Mouse (Mus musculus): ENCODE measurements at regions not wholly inside any gene's neighbourhood (a gene's known extent, or its start where the extent isn't known, plus 50 kb on each side); places are given as distances from the start of the nearest gene placed in this dataset.

DNA sequence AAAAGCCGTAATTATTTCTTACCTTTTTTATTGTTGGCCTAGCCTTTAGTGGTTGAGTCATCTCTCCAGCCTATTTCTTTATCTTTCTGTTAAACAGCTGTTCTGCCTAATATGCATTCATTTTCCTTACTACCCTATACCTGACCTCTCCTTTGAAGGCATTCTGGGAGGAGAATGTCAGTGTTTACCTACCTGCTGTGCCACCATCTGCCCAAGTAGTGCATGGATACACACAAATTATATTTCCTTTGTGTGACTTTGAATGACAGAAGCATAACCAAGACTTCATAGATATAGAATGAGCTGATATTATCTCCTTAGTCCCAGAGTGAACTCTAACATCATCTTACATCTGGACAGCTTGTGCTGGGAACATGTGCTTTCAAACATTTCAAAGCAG is 293.5 kb upstream of the Tom1l1 start:
- H3K9me3 ChIP-seq (ENCODE audit: control insufficient read depth, low read length), result no peaks in the 10 kb centered on the region
- no peak overlapping the region for H3K4me3 ChIP-seq (ENCODE audit: low read length)
- no peaks in the 10 kb centered on the region for H3K4me1 ChIP-seq (ENCODE audit: control insufficient read depth, insufficient read depth, low read length)
- 0 out of 2 replicates have a peak, but pooled peaks have one; percentile 36 for ATAC-seq
- no peaks in the 10 kb centered on the region for H3K36me3 ChIP-seq (ENCODE audit: control insufficient read depth, insufficient read depth, low read length)
- 65% methylated on average over 1 of the region's 1 CpGs for WGBS
- no peaks in the 10 kb centered on the region for H3K27me3 ChIP-seq (replicated peaks; ENCODE audit: control insufficient read depth, insufficient read depth, low read length)
- H3K27ac ChIP-seq (ENCODE audit: low read length), result no peak overlapping the region
- H3K9ac ChIP-seq (ENCODE audit: low read depth, low read length), result no peak overlapping the region
- H3K4me2 ChIP-seq (ENCODE audit: low read depth, low read length), result no peak overlapping the region

DNA sequence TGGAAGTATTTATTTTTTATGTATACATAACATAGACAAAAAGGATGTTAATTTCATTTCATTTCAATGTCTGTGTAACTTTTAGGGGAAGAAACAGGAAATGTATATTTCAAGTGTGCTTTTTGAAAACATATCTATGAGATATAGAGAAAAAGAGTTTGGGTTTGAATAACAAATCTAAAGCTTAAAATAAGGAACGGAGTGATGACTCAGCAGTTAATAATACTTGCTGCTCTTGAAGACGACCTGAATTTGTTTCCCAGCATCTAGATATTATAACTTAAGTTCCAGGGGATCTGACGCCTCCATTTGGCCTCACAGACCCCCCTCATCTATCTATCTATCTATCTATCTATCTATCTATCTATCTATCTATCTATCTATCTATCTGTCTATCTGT is 290.1 kb upstream of the Tom1l1 start:
- H3K27me3 ChIP-seq (replicated peaks; ENCODE audit: control insufficient read depth, insufficient read depth, low read length), result no peaks in the 10 kb centered on the region
- WGBS, result 74% methylated on average over 3 of the region's 3 CpGs
- H3K4me3 ChIP-seq (ENCODE audit: low read length), result no peak overlapping the region
- H3K4me2 ChIP-seq (ENCODE audit: low read depth, low read length), result no peak overlapping the region
- H3K9me3 ChIP-seq (ENCODE audit: control insufficient read depth, low read length), result no peaks in the 10 kb centered on the region
- no peak for ATAC-seq
- no peaks in the 10 kb centered on the region for H3K36me3 ChIP-seq (ENCODE audit: control insufficient read depth, insufficient read depth, low read length)
- H3K4me1 ChIP-seq (ENCODE audit: control insufficient read depth, insufficient read depth, low read length), result no peaks in the 10 kb centered on the region
- no peak overlapping the region for H3K27ac ChIP-seq (ENCODE audit: low read length)
- H3K9ac ChIP-seq (ENCODE audit: low read depth, low read length), result no peak overlapping the region

DNA sequence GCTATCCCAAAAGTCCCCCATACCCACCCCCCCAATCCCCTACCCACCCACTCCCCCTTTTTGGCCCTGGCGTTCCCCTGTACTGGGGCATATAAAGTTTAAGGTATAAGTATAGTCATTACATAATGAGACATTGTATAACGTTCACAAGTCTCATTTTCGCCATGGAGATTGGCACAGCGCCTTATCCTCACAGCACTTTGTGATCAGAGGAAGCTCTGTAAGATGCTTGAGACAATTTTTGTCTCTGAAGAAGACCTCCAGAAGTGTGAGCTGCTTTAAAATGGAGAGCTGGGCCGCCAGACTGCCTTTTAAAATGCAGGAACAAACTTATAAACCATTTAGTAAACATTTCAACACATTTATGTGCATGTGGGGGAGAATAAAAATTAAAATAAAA is 252.9 kb upstream of the Tom1l1 start:
- no peak overlapping the region for H3K4me2 ChIP-seq (ENCODE audit: low read depth, low read length)
- H3K27ac ChIP-seq (ENCODE audit: low read length), result no peak overlapping the region
- no peak for ATAC-seq
- no peak overlapping the region for H3K9ac ChIP-seq (ENCODE audit: low read depth, low read length)
- H3K4me3 ChIP-seq (ENCODE audit: low read length), result no peak overlapping the region
- no peaks in the 10 kb centered on the region for H3K4me1 ChIP-seq (ENCODE audit: control insufficient read depth, insufficient read depth, low read length)
- H3K9me3 ChIP-seq (ENCODE audit: control insufficient read depth, low read length), result no peaks in the 10 kb centered on the region
- H3K36me3 ChIP-seq (ENCODE audit: control insufficient read depth, insufficient read depth, low read length), result no peaks in the 10 kb centered on the region
- WGBS, result 76% methylated on average over 5 of the region's 5 CpGs
- H3K27me3 ChIP-seq (replicated peaks; ENCODE audit: control insufficient read depth, insufficient read depth, low read length), result no peaks in the 10 kb centered on the region

DNA sequence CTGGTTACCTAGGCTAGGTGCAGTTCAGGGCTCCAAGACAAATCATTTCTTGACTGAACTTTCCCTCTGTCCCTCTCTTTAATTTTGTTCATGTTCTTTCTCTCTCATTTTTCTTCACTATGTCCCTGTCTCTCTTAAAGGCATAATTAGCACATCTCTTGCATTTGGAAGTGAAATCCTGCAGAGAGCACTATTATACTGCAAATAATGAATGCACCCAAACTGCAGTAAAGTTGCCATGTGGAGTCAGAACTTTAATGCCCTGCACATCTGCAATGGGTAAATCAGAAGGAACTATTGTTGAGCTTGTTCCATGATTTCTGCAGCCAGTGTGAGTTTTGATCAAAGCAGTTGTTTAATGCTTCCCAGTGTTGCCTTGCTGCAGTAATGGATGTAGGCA is 237.6 kb upstream of the Tom1l1 start:
- Histone ChIP-seq H3K27me3 (replicated peaks; ENCODE audit: control insufficient read depth, insufficient read depth, low read length) (no peaks in the 10 kb centered on the region), H3K4me2 (ENCODE audit: low read depth, low read length) (no peak overlapping the region), H3K36me3 (ENCODE audit: control insufficient read depth, insufficient read depth, low read length) (no peaks in the 10 kb centered on the region), H3K9ac (ENCODE audit: low read depth, low read length) (no peak overlapping the region), H3K4me1 (ENCODE audit: control insufficient read depth, insufficient read depth, low read length) (no peaks in the 10 kb centered on the region), H3K4me3 (ENCODE audit: low read length) (no peak overlapping the region), H3K27ac (ENCODE audit: low read length) (no peak overlapping the region), H3K9me3 (ENCODE audit: control insufficient read depth, low read length) (no peaks in the 10 kb centered on the region)
- ATAC-seq, result no peak

DNA sequence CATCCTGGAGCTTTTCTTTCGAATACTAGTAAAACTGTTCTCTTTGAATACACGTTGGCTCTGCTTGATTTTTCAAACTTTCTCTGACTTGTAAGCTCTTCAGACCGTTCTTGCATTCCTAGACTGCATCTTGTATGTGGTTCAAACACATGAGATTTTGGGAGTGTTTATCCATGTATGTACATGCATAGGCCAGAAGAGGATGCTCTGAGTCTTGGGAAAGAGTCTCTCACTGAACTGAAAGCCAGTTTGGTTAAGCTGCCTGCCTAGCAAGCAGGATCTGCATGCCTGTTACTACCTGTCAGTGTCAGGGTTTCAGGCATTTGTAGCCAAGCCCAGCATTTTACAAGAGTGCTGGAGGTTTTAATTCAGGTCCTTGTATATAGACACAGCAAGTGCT is 229.6 kb upstream of the Tom1l1 start:
- H3K9ac ChIP-seq (ENCODE audit: low read depth, low read length), result no peak overlapping the region

DNA sequence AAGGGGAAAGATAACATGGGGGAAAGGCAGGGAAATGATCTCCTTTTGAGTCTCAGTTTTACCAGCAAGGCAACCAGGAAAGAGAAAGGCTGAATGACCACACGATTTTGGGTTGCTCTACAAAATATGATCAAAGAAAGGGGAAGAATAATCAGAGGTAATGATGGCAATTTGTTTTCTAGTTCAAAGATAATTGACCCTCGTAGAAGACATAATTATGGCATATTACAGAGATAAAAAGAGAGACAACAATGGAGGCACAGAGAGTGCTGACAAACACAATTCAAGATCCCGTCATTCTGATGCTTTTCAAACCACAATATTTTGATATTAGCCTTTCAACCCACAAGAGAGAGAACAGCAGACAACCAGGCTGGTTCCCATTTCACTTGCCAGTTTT is 206.1 kb upstream of the Tom1l1 start:
- no peak overlapping the region for H3K4me3 ChIP-seq (ENCODE audit: low read length)
- H3K4me2 ChIP-seq (ENCODE audit: low read depth, low read length), result no peak overlapping the region
- no peaks in the 10 kb centered on the region for H3K27me3 ChIP-seq (replicated peaks; ENCODE audit: control insufficient read depth, insufficient read depth, low read length)
- H3K9ac ChIP-seq (ENCODE audit: low read depth, low read length), result no peak overlapping the region
- H3K27ac ChIP-seq (ENCODE audit: low read length), result no peak overlapping the region
- no peaks in the 10 kb centered on the region for H3K4me1 ChIP-seq (ENCODE audit: control insufficient read depth, insufficient read depth, low read length)
- H3K36me3 ChIP-seq (ENCODE audit: control insufficient read depth, insufficient read depth, low read length), result no peaks in the 10 kb centered on the region
- H3K9me3 ChIP-seq (ENCODE audit: control insufficient read depth, low read length), result no peaks in the 10 kb centered on the region
- 68% methylated on average over 3 of the region's 3 CpGs for WGBS
- ATAC-seq, result no peak

More for the DNA sequence above, 229.6 kb upstream of the Tom1l1 start:
- Histone ChIP-seq H3K36me3 (ENCODE audit: control insufficient read depth, insufficient read depth, low read length) (no peaks in the 10 kb centered on the region), H3K9me3 (ENCODE audit: control insufficient read depth, low read length) (no peaks in the 10 kb centered on the region), H3K27me3 (replicated peaks; ENCODE audit: control insufficient read depth, insufficient read depth, low read length) (no peaks in the 10 kb centered on the region), H3K4me2 (ENCODE audit: low read depth, low read length) (no peak overlapping the region), H3K4me3 (ENCODE audit: low read length) (no peak overlapping the region), H3K4me1 (ENCODE audit: control insufficient read depth, insufficient read depth, low read length) (no peaks in the 10 kb centered on the region), H3K27ac (ENCODE audit: low read length) (no peak overlapping the region)
- WGBS, result 60% methylated on average over 3 of the region's 3 CpGs
- ATAC-seq, result no peak

DNA sequence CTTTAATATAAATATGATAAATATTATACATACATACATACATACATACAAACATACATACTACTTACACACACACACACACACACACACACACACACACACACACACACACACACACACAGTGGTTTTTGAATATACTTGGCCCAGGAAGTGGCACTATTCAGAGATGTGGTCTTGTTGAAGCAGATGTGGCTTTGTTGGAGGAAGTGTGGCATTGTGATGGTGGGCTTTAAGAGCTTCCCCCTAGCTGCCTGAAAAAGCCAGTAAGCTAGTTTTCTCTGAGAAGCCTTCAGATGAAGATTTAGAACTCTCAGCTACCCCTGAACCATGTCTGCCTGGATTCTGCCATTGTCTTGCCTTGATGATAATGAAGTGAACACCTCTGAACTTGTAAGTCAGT is 185.0 kb upstream of the Tom1l1 start:
- H3K4me2 ChIP-seq (ENCODE audit: low read depth, low read length), result no peak overlapping the region
- H3K4me3 ChIP-seq (ENCODE audit: low read length), result no peak overlapping the region

DNA sequence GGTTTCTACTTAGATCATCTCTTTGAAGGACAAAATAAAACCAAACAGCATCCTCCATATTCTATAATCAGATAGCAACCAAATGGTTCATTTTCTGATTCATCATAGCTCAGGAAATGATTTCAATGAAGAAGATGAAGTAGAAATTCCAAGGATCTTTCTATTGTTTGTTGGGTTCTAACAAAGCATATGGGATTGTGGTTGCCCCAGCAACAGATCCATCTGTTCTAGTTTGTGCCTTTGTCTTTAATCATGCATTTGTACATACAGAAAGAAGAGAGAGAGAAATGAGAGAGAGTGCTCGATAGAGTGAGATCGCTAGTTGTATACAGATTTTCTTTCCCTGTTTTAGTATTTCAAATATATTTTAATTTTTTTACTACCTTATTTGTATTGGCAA is 183.5 kb upstream of the Tom1l1 start:
- H3K27me3 ChIP-seq (replicated peaks; ENCODE audit: control insufficient read depth, insufficient read depth, low read length), result no peaks in the 10 kb centered on the region
- H3K9me3 ChIP-seq (ENCODE audit: control insufficient read depth, low read length), result no peaks in the 10 kb centered on the region
- ATAC-seq, result no peak
- H3K9ac ChIP-seq (ENCODE audit: low read depth, low read length), result no peak overlapping the region
- no peak overlapping the region for H3K27ac ChIP-seq (ENCODE audit: low read length)
- no peaks in the 10 kb centered on the region for H3K36me3 ChIP-seq (ENCODE audit: control insufficient read depth, insufficient read depth, low read length)
- 86% methylated on average over 2 of the region's 2 CpGs for WGBS
- H3K4me3 ChIP-seq (ENCODE audit: low read length), result no peak overlapping the region
- H3K4me2 ChIP-seq (ENCODE audit: low read depth, low read length), result no peak overlapping the region
- H3K4me1 ChIP-seq (ENCODE audit: control insufficient read depth, insufficient read depth, low read length), result no peaks in the 10 kb centered on the region

More for the DNA sequence above, 185.0 kb upstream of the Tom1l1 start:
- no peak overlapping the region for H3K9ac ChIP-seq (ENCODE audit: low read depth, low read length)
- ATAC-seq, result no peak
- H3K9me3 ChIP-seq (ENCODE audit: control insufficient read depth, low read length), result no peaks in the 10 kb centered on the region
- H3K36me3 ChIP-seq (ENCODE audit: control insufficient read depth, insufficient read depth, low read length), result no peaks in the 10 kb centered on the region
- H3K27me3 ChIP-seq (replicated peaks; ENCODE audit: control insufficient read depth, insufficient read depth, low read length), result no peaks in the 10 kb centered on the region
- no peak overlapping the region for H3K27ac ChIP-seq (ENCODE audit: low read length)
- no peaks in the 10 kb centered on the region for H3K4me1 ChIP-seq (ENCODE audit: control insufficient read depth, insufficient read depth, low read length)

DNA sequence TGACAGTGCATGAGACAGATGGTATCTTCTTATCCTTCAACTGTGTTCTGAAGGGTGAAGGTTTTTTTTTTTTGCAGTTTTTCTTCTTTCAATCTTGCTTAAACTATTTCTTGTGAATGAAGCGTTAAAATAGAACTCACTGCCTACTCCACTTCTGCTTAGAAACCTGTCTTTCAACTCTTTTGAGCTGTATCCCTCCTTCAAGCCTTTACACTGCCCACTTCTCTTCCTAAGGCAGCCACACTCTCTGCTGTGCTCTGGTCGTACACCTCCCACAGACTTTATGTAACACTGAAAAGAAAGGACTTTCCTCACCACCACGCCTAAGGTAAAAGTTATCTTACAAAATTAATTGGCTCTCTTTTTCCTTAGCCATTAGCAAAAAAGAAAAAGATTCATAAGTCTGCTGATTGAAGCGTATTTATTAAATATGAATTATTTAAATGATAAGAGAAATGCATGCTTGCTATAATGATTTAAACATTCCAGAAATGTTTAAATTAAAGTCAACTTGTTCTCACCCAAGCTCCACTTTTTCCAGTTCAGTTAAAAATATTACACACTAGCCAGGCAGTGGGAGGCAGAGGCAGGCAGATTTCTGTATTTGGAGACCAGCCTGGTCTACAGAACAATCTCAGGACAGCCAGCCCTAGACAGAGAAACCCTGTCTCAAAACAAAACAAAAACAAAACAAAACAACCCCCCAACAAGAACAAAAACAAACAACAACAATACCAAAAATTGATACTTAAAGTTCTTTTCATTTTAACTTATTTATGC is 176.0 kb upstream of the Tom1l1 start:
- Histone ChIP-seq H3K27me3 (replicated peaks; ENCODE audit: control insufficient read depth, insufficient read depth, low read length) (no peaks in the 10 kb centered on the region), H3K4me2 (ENCODE audit: low read depth, low read length) (no peak overlapping the region), H3K27ac (ENCODE audit: low read length) (no peak overlapping the region), H3K4me1 (ENCODE audit: control insufficient read depth, insufficient read depth, low read length) (no peaks in the 10 kb centered on the region), H3K36me3 (ENCODE audit: control insufficient read depth, insufficient read depth, low read length) (no peaks in the 10 kb centered on the region), H3K9me3 (ENCODE audit: control insufficient read depth, low read length) (no peaks in the 10 kb centered on the region), H3K9ac (ENCODE audit: low read depth, low read length) (no peak overlapping the region), H3K4me3 (ENCODE audit: low read length) (no peak overlapping the region)
- ATAC-seq, result no peak
- WGBS, result 79% methylated on average over 4 of the region's 4 CpGs

DNA sequence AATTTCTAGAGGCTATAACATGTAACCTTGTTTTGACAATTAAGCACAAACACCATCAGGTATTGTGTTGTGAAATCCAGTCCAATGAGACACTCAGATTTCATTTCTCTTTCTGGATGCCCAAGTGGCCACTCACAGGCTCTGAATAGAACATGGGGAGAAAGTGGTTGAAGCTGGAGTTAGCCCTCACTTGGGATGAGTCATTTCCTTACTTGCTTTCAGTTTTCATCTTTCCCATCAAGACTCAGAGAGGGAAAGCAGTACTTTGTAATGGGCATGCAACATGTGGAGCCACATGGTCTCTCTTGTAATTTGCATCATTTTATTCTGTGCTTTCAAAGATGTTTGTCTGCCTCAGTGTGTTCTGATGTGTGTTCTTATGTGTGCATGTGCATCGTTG is 167.6 kb upstream of the Tom1l1 start:
- Histone ChIP-seq H3K9ac (ENCODE audit: low read depth, low read length) (no peak overlapping the region), H3K36me3 (ENCODE audit: control insufficient read depth, insufficient read depth, low read length) (no peaks in the 10 kb centered on the region), H3K4me1 (ENCODE audit: control insufficient read depth, insufficient read depth, low read length) (no peaks in the 10 kb centered on the region), H3K4me2 (ENCODE audit: low read depth, low read length) (no peak overlapping the region), H3K9me3 (ENCODE audit: control insufficient read depth, low read length) (no peaks in the 10 kb centered on the region), H3K4me3 (ENCODE audit: low read length) (no peak overlapping the region), H3K27ac (ENCODE audit: low read length) (no peak overlapping the region), H3K27me3 (replicated peaks; ENCODE audit: control insufficient read depth, insufficient read depth, low read length) (no peaks in the 10 kb centered on the region)
- no peak for ATAC-seq
- 96% methylated on average over 1 of the region's 1 CpGs for WGBS

All from intestine, embryonic 16.5 days (tissue).